Mouse (Mus musculus) lung, postnatal 10 days (tissue): ENCODE data around the gene Gm28051.

Experiments used
- DNase-seq: peaks from one replicate; pipeline ENCODE4 v3.0.0; 2021

Gene Gm28051

DNA sequence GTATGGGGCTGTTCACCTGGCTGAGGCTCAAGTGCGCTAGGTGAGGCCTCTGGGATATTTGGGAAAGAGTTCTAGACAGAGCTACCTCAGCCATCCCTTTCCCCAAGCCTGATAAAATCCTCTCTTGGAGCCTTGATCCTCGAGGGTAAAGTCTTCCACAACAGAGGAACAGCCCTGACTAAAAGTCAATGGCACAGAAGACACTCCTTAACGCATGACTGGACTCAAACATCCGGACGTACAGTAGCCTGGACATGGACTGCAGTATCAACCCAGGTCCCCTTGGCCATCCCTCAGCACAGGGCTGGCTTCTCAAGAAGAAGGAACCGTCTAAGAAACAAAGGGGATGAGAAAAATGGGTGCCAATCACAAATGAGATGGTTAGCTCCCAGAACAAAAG lies 74.1 kb downstream of the Gm28051 start:
- DNase-seq, result no peak

DNA sequence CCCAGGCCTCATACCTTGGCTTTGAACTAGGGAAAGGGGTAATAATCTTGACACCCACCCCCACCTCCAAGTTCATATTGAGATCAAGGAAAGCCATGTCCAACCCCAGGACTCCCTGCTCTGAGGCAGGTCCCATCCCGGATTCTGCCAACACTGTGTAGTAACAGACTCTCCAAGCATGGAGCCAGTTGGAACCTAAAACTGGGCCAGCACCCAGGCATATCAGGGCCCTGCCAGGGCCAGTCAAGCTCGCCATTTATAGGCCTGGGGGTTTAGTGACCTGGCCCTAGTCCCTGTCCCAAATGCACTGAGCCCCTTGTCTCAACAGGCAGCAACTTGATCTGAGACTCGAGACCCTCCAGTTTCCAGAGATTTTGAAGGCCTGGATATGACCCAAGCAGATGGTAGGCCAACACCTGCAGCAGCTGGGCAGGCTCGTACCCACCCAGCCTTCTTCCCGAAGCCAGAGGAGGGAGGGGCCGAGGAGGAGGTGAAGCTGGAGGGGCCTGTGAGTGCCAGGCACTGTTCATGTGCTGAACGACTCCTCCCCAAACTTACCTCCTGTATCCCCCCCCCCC lies 74.8 kb downstream of the Gm28051 start:
- no peak for DNase-seq

DNA sequence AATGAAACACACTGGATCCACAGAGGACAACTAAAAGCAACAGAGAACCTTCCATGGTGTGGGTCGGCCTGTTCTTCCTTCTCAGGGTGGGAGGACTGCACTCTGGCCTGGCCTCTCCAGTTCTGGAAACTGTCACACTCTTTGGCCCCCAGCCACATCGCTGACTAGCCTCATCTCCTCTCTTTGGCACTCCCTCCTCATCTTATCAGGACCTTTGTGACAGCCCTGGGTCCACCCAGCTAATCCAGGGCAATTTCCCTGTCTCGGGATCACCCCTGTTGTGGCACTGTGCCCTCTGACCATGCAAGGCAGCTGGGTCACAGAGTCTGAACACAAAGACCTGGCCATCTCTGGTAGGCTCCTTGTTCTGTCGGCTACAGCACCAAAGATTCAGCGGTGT lies 75.5 kb downstream of the Gm28051 start:
- no peak for DNase-seq

DNA sequence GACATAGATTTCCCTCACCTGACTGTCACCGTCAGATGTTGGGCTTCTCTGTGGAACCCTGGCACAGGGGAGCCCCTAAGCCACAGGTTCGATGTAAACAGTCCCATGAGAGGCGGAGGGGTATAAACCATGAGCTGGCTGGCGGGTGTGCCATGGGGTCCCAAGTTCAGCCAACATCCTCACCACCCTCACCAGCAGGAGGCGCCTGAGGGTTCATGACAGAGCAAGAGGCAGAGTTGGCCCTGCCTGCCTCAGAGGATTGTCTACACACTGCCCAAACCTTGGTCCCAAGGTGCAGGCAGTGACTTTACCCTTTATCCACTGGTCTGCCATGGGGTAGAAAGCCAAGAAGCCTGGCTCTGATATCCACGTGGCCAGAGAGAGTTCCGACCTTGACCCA lies 76.0 kb downstream of the Gm28051 start:
- peak; percentile 41 for DNase-seq

DNA sequence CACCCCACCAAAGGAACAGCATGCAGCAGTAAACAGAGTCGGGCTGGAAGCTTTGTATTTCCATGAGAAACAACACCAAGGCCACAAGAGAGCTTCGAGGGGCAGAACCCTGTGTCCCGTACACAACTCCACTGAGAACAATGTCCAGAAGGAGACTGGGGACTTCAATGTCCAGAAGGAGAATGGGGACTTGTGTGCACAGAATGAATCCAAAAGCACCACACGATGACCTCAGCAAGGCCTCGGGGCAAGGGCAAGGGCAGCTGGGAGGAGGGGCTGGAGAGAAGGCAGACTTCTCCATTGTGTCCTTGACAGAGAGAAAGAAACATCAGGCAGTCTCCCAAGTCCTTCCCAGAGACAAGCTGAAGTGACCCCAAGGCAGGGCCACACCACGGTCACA lies 78.7 kb downstream of the Gm28051 start:
- DNase-seq, result no peak

DNA sequence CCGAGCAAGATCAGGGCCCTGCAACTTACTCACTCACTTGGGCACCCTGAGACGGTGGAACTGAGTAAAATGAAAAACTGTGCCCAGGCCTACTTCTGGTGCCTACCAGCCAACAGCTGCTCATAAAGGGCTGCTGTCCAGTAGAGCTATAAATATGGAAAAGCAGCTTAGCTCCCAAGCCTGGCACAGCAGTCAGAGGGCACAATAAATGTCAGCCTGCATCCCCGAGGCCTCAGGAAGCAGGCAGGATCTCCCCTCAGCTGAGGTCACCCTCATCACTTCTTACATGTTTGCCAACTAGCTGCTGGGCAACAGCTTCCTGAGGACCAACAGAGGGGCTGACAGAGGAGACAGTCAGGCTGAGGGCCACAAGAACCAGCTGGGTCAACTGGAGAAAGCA lies 80.5 kb downstream of the Gm28051 start:
- DNase-seq, result no peak

DNA sequence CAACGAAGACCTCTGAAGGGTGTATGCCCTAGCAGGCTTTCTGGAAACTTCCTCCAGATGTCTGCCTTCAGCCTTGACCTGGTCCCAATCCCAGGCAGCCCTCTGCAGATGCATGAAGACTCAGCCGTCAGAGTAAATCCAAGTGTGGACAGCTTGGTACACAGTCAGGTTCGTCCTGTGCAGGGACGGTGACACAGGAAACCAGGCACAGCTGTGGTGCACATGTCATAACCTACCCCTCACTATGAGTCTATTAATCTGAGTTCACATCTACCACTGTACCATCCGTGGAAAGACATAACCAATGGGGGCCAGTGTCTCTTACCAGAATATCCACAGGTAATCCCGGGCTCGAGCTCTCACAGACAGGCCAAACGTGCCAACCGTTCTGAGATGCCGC lies 83.0 kb downstream of the Gm28051 start:
- DNase-seq, result no peak

DNA sequence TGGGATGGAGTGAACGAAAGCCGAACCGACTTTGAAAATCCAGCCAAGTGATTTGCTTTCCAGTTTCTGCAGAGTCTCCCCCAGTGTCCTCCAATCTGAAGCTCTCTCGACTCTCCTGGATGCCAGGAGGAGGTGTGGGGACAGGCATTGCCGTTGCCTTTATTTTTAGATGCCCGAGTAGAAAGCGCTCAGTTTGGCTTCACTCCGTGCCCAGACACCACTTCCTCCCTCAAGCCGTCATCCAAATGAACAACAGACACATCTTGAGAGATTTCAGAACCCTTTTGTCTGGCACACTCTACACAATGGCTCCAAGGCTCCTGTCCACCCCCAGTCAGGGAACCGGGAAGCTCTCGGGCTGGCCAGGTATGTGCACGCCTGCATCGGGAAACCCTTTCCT lies 83.4 kb downstream of the Gm28051 start:
- no peak for DNase-seq

DNA sequence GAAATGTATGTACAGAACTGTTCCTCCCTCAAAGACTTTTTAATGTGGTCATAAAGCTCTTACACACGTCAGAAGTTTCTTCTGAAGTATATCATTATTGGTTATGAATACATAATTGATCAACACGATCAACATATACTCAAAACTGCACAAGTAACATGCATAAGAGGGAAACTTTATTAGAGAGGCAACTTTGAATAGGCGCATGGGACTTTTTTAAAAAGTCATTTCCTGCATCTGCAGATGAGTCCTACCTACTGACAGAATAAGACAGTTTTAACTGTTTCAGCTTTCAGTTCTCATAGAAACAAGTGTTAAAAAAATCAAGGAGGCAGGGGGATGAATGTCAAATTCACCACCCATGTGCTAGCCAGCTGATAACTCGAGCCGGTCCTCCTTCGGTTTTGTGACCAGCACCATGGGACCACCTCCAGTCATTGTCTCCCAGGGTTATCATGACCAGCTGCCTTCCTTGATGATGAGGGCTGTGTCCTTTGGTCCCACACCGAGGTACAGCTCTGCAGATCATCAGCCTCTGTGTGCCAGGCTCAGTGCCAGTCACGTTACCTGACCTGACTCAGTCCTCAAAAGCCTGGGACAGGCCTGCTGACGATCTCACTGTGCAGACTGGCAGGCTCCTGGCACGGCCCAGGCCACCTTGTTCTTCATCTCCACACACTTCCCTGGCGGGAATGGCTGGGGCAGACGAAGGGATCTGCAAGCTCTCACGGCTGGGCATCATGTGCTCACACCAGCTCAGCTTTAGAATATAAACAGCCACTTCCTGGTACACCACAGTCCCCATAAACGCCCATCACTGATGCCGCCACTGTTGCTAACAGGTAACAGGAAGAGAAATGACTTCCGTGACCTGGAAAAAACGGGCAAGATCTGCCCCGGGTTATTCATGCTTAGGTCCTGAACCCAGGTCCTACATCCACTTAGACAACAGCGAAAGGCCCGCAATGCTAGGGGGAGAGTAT lies 84.4 kb downstream of the Gm28051 start:
- DNase-seq, result no peak

DNA sequence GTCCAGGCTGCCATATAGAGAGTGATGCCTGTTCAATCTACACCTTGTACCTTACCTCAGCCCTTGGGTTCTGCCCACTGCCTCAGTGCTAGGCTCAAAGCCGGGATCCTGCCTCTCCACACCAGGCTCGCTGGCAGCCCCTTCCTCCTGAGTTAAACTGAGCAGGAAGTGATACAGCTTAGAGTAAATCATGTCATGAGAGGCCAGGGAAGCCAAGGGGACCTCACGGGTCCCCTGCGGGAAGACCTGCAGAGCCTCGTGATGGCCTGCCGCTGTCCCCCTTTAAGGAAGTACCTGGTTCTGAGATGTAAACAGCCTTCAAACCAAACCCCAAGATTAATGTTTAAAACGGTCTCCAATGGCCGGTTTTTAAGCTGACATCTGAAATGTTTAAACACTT lies 85.4 kb downstream of the Gm28051 start:
- DNase-seq, result no peak

DNA sequence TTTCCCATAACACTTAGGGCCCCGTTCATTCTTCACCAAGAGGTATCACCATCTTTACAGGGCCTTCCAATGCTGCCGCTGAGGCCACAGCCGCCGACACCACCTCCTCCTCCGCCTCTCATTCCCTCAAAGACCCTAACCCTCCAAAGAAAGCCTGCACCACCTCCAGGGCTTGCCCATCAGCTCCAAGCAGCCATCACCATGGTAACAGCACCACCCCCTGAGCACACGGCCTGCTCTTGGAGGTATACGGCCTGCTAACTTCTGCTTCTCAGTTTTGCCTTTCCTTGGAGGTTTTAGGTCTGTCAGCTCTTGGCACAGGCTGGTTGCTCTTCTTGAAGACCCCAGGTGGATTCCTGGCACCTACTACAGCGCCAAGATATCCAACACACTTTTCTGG lies 86.7 kb downstream of the Gm28051 start:
- DNase-seq, result no peak
